ENCODE assay signal across 15 mouse cellular contexts in the genomic region with DNA sequence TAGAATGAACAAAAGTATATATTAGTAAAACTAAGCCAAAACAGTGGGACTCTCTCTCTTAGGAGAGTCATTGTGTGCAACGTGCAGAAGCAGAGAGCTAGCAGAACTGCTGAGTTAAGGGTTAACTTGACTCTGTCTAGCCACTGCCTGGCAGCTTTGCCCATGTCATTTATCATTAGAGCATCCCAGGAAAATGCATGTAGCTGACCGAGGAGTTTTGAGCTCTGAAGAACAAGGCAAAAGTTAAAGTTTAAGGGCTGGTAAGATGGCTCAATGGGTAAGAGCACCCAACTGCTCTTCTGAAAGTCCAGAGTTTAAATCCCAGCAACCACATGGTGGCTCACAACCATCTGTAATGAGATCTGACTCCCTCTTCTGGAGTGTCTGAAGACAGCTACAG. TPM values are rescaled to one million over a fixed set of nuclear protein-coding genes. Genes with fewer than 3 reads are reported as not detected.
"Had no signal": no experiment of that assay in that cellular context is flagged by ENCODE, and none has a peak within 500 bp of the region (broad histone marks: within the 10 kb centered on the region; RNA-seq: fewer than 3 reads in every experiment).

No protein-coding gene starts in this region.

- H3K9ac ChIP-seq: intestine, embryonic 15.5 days; limb, embryonic 12.5 days; liver, embryonic 15.5 days; lung, embryonic 14.5 days; neural tube, embryonic 12.5 days had no signal

- H3K4me3 ChIP-seq: intestine, embryonic 15.5 days; limb, embryonic 12.5 days; liver, embryonic 15.5 days; midbrain, embryonic 10.5 days; neural tube, embryonic 12.5 days had no signal

- ATAC-seq: intestine, embryonic 15.5 days had no signal

- H3K4me1 ChIP-seq: intestine, embryonic 15.5 days; limb, embryonic 12.5 days; liver, embryonic 15.5 days; midbrain, embryonic 10.5 days; neural tube, embryonic 12.5 days had no signal

- H3K27ac ChIP-seq: intestine, embryonic 15.5 days; limb, embryonic 12.5 days; liver, embryonic 15.5 days; midbrain, embryonic 10.5 days; neural tube, embryonic 12.5 days had no signal

- H3K4me2 ChIP-seq: intestine, embryonic 15.5 days; limb, embryonic 12.5 days; liver, embryonic 15.5 days; lung, embryonic 14.5 days; neural tube, embryonic 12.5 days had no signal

- H3K9me3 ChIP-seq: intestine, embryonic 15.5 days; liver, embryonic 15.5 days had no signal

- DNase-seq: layer of hippocampus, adult 9-11 months; layer of hippocampus, postnatal 36 days; lung, embryonic 14.5 days; lung, postnatal 10 days; lung, postnatal 4 days; midbrain, embryonic 14.5 days; right cerebral cortex, postnatal 4 days; spleen, adult 18-20 months; thymus, adult 18-20 months; thymus, postnatal 14 days had no signal

- H3K27me3 ChIP-seq: intestine, embryonic 15.5 days; limb, embryonic 12.5 days; liver, embryonic 15.5 days; neural tube, embryonic 12.5 days had no signal

- H3K36me3 ChIP-seq: intestine, embryonic 15.5 days; limb, embryonic 12.5 days; liver, embryonic 15.5 days; midbrain, embryonic 10.5 days; neural tube, embryonic 12.5 days had no signal

RNA-seq across cellular contexts. Expression of gene Acmsd, which starts 5.6 kb away (rescaled TPM):
- polyA plus RNA-seq: neural tube, embryonic 12.5 days had no signal
